Mouse (Mus musculus) B cell, adult 62 days (primary cell): ENCODE data around the gene Nod2. TPM values are rescaled to one million over a fixed set of nuclear protein-coding genes. Genes with fewer than 3 reads are reported as not detected.

Experiments
- total RNA-seq: library from RNA; stranded (reverse); gene quantifications from 4 replicates; pipeline ENCODE4 v1.2.4, GENCODE M21; 2023

The Nod2 gene
- 4.1 to 5.8 TPM (median 5.2 TPM) in 4 replicates for total RNA-seq

GRCm38 (mm10) chr8:88646837-88647778, at the start of gene Nod2:
TSS of gene Nod2 (plus strand) at chr8:88647315.

GRCm38 (mm10) chr8:88635474-88636397, 11.4 kb upstream of the Nod2 start, which contains the start of gene Snx20:
TSS of gene Snx20 (minus strand) at chr8:88636128.

GRCm38 (mm10) chr8:88696721-88697641, 49.9 kb downstream of the Nod2 start, which contains the start of gene Cyld:
TSS of gene Cyld (plus strand) at chr8:88697028.

Other genes with a start within 250 kb of the Nod2 start
- gene Nkd1, start 126.0 kb upstream of the Nod2 start, total RNA-seq: 0.39 TPM in 1 of 4 replicates, not detected in the others
- gene Snx20, start 11.2 kb upstream of the Nod2 start, total RNA-seq: 124 to 131 TPM (median 129 TPM) in 4 replicates
- 93.5 to 100 TPM (median 96.6 TPM) in 4 replicates for gene Cyld, start 49.7 kb downstream of the Nod2 start, total RNA-seq